Mouse (Mus musculus) embryonic fibroblast, embryonic 13.5 days (primary cell): ENCODE results near the gene Mrpl50.

ENCODE experiments used
- CTCF ChIP-seq: IDR thresholded peaks from 2 replicates; pipeline ENCODE4 v1.5.1; 2011; ENCODE audit warnings: mild to moderate bottlenecking, control low read depth, low read length, moderate library complexity, borderline replicate concordance; ENCODE audit not compliant: insufficient read depth
- POLR2A ChIP-seq: IDR thresholded peaks from 2 replicates; pipeline ENCODE4 v1.6.1; 2011; ENCODE audit warnings: low read depth, mild to moderate bottlenecking, control low read depth, low read length, moderate library complexity

GRCm38 (mm10) chr4:49559915-49560772 lies 39.3 kb upstream of the Mrpl50 start:
- TF ChIP-seq POLR2A, result no peak
- no peak for TF ChIP-seq CTCF
